Mouse (Mus musculus) intestine, postnatal 0 days (tissue): ENCODE data around the gene Itfg1. TPM values are rescaled to one million over a fixed set of nuclear protein-coding genes. Genes with fewer than 3 reads are reported as not detected.
A peak's percentile ranks its signal among the peaks of the same experiment; 100 is the strongest.

Source experiments
- ATAC-seq: fragments of 200-750 bp; cut with Nextera tagmentation; 2 replicates; pipeline ENCODE4 v1.8.0; 2017; ENCODE audit warnings: mild to moderate bottlenecking, moderate TSS enrichment, moderate library complexity
- H3K27ac ChIP-seq: fragments of 300-500 bp; sonication (generic); 2 replicates; pipeline ENCODE4 v1.5.1; 2014; ENCODE audit warnings: mild to moderate bottlenecking, low read depth, low read length, moderate library complexity
- H3K27me3 ChIP-seq: fragments of 300-500 bp; sonication (generic); replicated peaks from 2 replicates; pipeline ENCODE4 v1.6.1; 2014; ENCODE audit warnings: low read length, mixed read lengths; ENCODE audit not compliant: control insufficient read depth, insufficient read depth
- H3K36me3 ChIP-seq: fragments of 300-500 bp; sonication (generic); 2 replicates; pipeline ENCODE4 v1.6.1; 2014; ENCODE audit warnings: mild to moderate bottlenecking, moderate library complexity; ENCODE audit not compliant: control insufficient read depth, insufficient read depth
- H3K4me1 ChIP-seq: fragments of 300-500 bp; sonication (generic); replicated peaks from 2 replicates; pipeline ENCODE4 v1.6.1; 2014; ENCODE audit warnings: antibody characterized with exemption, low read length, mixed read lengths; ENCODE audit not compliant: control insufficient read depth, insufficient read depth
- H3K4me2 ChIP-seq: fragments of 300-500 bp; sonication (generic); replicated peaks from 2 replicates; pipeline ENCODE4 v1.6.1; 2014; ENCODE audit warnings: low read depth, mild to moderate bottlenecking, moderate library complexity
- H3K4me3 ChIP-seq: fragments of 300-500 bp; sonication (generic); 2 replicates; pipeline ENCODE4 v1.5.1; 2014; ENCODE audit warnings: low read depth, low read length
- H3K9ac ChIP-seq: fragments of 300-500 bp; sonication (generic); 2 replicates; pipeline ENCODE4 v1.6.1; 2014; ENCODE audit warnings: mild to moderate bottlenecking, low read depth, low read length
- H3K9me3 ChIP-seq: fragments of 300-500 bp; sonication (generic); 2 replicates; pipeline ENCODE4 v1.6.1; 2016; ENCODE audit warnings: mixed run types; ENCODE audit not compliant: control insufficient read depth
- CTCF ChIP-seq: sonication (generic); IDR thresholded peaks from 2 replicates; pipeline ENCODE4 v1.5.1; 2016; ENCODE audit warnings: low read depth, mild to moderate bottlenecking, control low read depth, antibody characterized with exemption, moderate library complexity
- WGBS: fragments of 180-500 bp; shearing (Covaris S2); extraction: QIAGEN DNeasy Blood & Tissue Kit; methylation state at CpG from one replicate; pipeline ENCODE4 v1.1.7; 2014; 5-methylcytosine and 5-hydroxymethylcytosine counted together
- polyA plus RNA-seq: library from polyadenylated mRNA; unstranded; fragments of >200 nt; fragmentation: Nextera tagmentation; extraction: Ambion mirVana; gene quantifications from 2 replicates; pipeline ENCODE4 v1.2.1, GENCODE M21; 2015

Itfg1 gene
- 54.8 and 56.4 TPM in 2 replicates for polyA plus RNA-seq

DNA sequence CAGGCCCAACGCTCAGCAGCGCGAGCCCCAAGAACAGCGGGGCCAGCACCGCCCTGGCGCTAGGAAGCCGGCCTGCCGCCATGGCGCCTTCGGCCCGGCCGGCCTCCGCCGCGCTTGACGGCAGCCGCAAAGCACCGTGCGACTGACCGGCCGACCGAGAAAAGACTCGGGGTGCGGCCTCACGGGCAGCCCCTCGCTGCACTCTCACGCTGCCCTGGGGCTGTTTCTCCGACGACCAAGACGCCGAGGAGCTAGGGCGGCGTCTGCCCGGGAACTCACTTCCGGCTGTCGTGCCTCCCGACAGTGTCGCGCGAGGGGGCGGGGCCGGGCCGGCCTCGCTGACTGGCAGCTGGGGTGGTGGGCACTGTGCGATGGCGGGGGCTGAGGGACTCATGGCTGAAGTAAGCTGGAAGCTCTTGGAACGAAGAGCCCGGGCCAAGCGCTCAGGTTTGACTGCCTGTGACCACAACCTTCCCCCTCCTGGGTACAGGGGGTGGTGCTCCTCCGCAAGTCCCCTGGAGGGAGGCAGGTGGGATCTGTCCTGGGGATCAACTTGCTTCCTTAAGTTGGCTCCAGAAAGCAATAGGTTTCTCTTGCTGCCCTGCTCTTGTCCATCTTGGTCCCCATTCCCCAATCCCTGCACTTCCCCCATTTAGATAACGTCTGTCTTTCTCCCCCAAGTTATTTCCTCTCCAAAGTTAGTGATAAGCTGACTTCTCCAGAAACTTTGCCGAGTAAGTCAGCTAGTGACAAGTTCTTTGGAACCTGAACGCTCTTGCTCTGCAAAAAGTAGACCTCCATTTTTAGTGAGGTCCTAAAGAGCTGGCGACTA is at the start of gene Itfg1, which contains the start of gene Phkb:
Gene Itfg1, minus strand, starts transcription at position 265 of the 832 bp plus-strand sequence.
Gene Phkb, plus strand, starts transcription at position 303 of the 832 bp plus-strand sequence.
- Histone ChIP-seq H3K4me2 (peak within 1 kb of the TSS; percentile 72), H3K36me3 (0 out of 2 replicates have a peak, but pooled peaks cover under 1% of the 10 kb centered on the region), H3K27ac (peak within 1 kb of the TSS; percentile 98), H3K9ac (peak within 1 kb of the TSS; percentile 87), H3K4me1 (peaks cover 9% of the 10 kb centered on the region), H3K4me3 (peak within 1 kb of the TSS; percentile 72), H3K27me3 (no peaks in the 10 kb centered on the region), H3K9me3 (no peaks in the 10 kb centered on the region)
- peak; percentile 92 for ATAC-seq
- under 1% methylated on average over 45 of the region's 54 CpGs for WGBS
- TF ChIP-seq CTCF, result peak; percentile 12; the same call in 1 of the 2 replicates

DNA sequence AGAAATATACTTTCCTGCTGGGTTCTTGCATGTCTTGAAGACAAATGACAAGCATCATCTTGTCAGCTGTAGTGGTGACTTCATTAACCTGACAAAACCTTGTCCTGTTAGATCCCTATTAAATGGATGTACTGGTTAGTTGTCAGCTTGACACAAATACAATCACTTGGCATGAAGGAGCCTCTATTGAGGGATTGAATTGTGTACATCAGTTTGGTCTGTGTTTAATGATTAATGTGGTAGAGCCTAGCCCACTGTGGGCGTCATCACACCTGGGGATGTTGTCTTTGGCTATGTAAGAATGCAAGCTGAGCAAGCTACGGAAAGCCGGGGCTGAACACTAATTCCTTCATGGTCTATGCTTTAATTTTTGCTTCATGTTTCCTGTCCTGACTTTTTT is 44.1 kb upstream of the Itfg1 start:
- no peak for ATAC-seq
- Histone ChIP-seq H3K27ac (no peak overlapping the region), H3K4me2 (no peak overlapping the region), H3K36me3 (peaks cover 3% of the 10 kb centered on the region; the same call in 1 of the 2 replicates), H3K4me1 (no peaks in the 10 kb centered on the region), H3K9ac (no peak overlapping the region), H3K27me3 (no peaks in the 10 kb centered on the region), H3K9me3 (no peaks in the 10 kb centered on the region), H3K4me3 (no peak overlapping the region)
- WGBS, result 92% methylated on average over 3 of the region's 3 CpGs
- TF ChIP-seq CTCF, result no peak

GRCm38 (mm10) chr8:85879624-85880023 is 38.9 kb upstream of the Itfg1 start:
- no peaks in the 10 kb centered on the region for H3K27me3 ChIP-seq
- no peak overlapping the region for H3K27ac ChIP-seq
- H3K4me1 ChIP-seq, result no peaks in the 10 kb centered on the region
- H3K36me3 ChIP-seq, result peaks cover 3% of the 10 kb centered on the region; the same call in 1 of the 2 replicates
- no peak overlapping the region for H3K4me2 ChIP-seq
- WGBS, result 85% methylated on average over 7 of the region's 7 CpGs
- no peak for TF ChIP-seq CTCF
- ATAC-seq, result no peak
- H3K9ac ChIP-seq, result no peak overlapping the region
- no peaks in the 10 kb centered on the region for H3K9me3 ChIP-seq
- H3K4me3 ChIP-seq, result no peak overlapping the region

- H3K36me3 ChIP-seq, result peaks cover 3% of the 10 kb centered on the region; the same call in 1 of the 2 replicates
- no peak for TF ChIP-seq CTCF
- 67% methylated on average over 8 of the region's 8 CpGs for WGBS
- H3K4me1 ChIP-seq, result no peaks in the 10 kb centered on the region
- no peaks in the 10 kb centered on the region for H3K9me3 ChIP-seq
- no peak for ATAC-seq
- no peak overlapping the region for H3K4me2 ChIP-seq
- H3K4me3 ChIP-seq, result no peak overlapping the region
- H3K27me3 ChIP-seq, result no peaks in the 10 kb centered on the region
- no peak overlapping the region for H3K27ac ChIP-seq
- H3K9ac ChIP-seq, result no peak overlapping the region
These were observed 37.3 kb upstream of the Itfg1 start for GRCm38 (mm10) chr8:85877976-85878375.

DNA sequence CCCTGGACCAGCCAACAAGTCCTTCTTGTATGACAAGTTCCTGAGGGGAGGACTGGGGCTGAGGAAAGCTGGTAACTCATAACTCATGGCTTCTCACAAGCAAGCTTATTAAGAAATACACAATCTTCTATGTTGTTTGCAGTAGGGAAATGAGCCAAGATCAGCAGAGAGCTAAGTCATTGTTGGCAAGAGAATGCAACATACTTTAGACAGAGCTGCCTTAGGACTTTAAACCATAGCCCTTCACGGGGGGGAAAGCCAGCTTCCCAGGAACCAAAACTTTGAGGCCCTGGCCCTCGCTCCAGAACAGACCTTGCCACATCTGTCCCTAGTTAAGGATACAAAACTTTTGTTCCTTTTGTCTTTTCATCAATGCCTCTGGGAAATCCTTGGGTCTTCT is 30.9 kb upstream of the Itfg1 start:
- no peaks in the 10 kb centered on the region for H3K4me1 ChIP-seq
- H3K36me3 ChIP-seq, result no peaks in the 10 kb centered on the region
- H3K4me2 ChIP-seq, result no peak overlapping the region
- ATAC-seq, result no peak
- WGBS, result 59% methylated on average over 2 of the region's 2 CpGs
- no peak overlapping the region for H3K9ac ChIP-seq
- H3K9me3 ChIP-seq, result no peaks in the 10 kb centered on the region
- no peak overlapping the region for H3K27ac ChIP-seq
- TF ChIP-seq CTCF, result no peak
- no peak overlapping the region for H3K4me3 ChIP-seq
- H3K27me3 ChIP-seq, result no peaks in the 10 kb centered on the region

DNA sequence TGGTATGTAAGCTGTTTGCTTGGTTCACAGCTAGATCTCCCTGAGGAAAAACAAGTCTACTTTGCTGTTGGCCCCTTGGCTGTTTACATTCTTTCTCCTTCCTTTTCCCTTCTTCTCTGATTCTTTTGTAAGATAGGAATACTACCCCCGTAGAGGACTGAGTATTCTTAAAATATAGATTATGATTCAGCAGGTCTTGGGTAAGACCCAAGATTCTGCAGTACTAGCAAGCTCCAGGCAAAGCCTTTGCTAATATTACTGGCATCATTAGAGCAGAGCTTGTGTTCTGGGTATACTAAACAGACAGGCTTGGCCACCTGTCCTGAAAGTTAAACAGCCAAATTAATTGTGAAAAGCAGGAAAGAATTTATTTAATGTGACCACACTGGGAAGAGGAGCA is 21.7 kb upstream of the Itfg1 start:
- no peak overlapping the region for H3K27ac ChIP-seq
- H3K9me3 ChIP-seq, result no peaks in the 10 kb centered on the region
- TF ChIP-seq CTCF, result no peak
- no peak overlapping the region for H3K9ac ChIP-seq
- H3K4me2 ChIP-seq, result no peak overlapping the region
- H3K4me3 ChIP-seq, result no peak overlapping the region
- no peak for ATAC-seq
- no peaks in the 10 kb centered on the region for H3K36me3 ChIP-seq
- no peaks in the 10 kb centered on the region for H3K4me1 ChIP-seq
- 73% methylated on average over 1 of the region's 1 CpGs for WGBS
- H3K27me3 ChIP-seq, result no peaks in the 10 kb centered on the region
